Mouse (Mus musculus) adrenal gland, adult 18-20 months (tissue): ENCODE measurements around the gene Trim42. TPM values are rescaled to one million over a fixed set of nuclear protein-coding genes. Genes with fewer than 3 reads are reported as not detected.

Experiments
- DNase-seq, 2 experiments: peaks; one replicate each; pipeline ENCODE4 v3.0.0; 2021 to 2022; ENCODE audit warnings: low spot score in 2 of 2
- long read RNA-seq, 2 experiments: library from polyadenylated mRNA; stranded (forward); transcript quantifications; one replicate each; pipeline ENCODE4 v2.0.0; 2021
- total RNA-seq, 2 experiments: library from RNA; stranded (reverse); gene quantifications; 1 replicate in 1 of 2; 2 replicates in 1 of 2; pipeline ENCODE4 v1.2.3; 2021

Gene Trim42
- not detected for total RNA-seq
- long read RNA-seq, experiment 1: 0 reads
- long read RNA-seq, experiment 2: 0 reads

GRCm38 (mm10) chr9:97369591-97369990 is at the start of gene Trim42:
Gene Trim42, minus strand, starts transcription at chr9:97369958.
- DNase-seq: no peak

DNA sequence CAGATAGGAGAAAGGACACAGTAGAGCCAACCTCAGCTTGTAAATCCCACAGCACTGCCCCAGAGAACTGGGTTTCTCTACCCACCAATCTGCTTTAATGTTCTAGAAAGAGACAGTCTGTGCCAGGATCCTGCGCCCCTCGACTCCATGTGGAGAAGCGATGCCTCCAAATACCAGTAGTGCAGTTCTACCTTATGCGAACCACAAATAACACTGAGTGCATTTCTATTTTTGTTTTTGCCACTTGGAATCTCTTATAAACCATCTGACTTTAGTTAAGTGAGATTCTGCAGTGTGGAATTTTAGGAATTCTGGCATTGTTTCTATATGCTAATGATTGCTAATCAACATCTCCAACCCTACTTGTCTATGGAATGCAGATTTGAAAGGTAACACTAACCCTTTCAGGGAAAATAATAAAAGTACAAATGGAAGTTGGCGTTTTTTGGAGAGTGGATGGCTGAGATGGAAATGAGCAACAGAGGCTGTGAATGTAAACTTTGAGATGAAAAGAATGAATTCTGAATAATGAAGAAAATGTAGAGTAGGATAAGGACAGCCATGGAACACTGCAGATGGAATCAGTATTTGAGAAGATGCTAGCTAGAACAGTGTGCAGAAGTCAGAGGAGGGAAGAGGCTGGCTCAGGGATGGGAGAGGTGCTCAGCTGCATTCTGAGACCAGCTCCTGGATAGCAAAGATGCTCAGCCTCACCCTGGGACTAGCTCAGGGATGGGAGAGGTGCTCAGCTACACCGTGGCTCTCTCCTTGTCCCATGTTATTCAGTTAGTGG is 45.3 kb upstream of the Trim42 start:
- DNase-seq: no peak

- DNase-seq: no peak
Observed at GRCm38 (mm10) chr9:97408142-97408541, 38.4 kb upstream of the Trim42 start.

DNA sequence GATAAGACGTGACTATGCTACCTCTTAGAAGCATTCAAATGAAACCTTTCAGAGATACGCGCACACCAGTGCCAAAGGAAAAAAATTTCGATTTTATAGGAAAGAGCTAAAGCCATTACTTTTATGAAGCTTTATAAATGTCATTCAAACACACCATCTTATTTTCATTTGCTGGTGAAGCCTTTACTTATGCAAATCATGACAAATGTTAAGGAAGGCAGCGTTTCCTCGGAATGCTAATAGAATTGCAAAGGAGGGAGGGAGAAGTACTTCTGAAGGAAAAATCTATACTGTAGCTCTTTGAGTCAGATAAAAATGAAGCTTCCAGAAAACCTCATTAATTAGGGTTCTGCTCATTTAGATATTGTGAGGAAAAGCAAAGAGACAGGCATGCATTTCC is 13.3 kb downstream of the Trim42 start:
- DNase-seq: no peak

GRCm38 (mm10) chr9:97344767-97345297 is 24.9 kb downstream of the Trim42 start:
- no peak for DNase-seq

GRCm38 (mm10) chr9:97341772-97342171 is 28.0 kb downstream of the Trim42 start:
- no peak for DNase-seq

GRCm38 (mm10) chr9:97322846-97323245 is 46.9 kb downstream of the Trim42 start:
- no peak for DNase-seq

GRCm38 (mm10) chr9:97322120-97322519 is 47.6 kb downstream of the Trim42 start:
- no peak for DNase-seq

GRCm38 (mm10) chr9:97315421-97316055 is 54.2 kb downstream of the Trim42 start:
- DNase-seq: peak; percentile 20 to 37

DNA sequence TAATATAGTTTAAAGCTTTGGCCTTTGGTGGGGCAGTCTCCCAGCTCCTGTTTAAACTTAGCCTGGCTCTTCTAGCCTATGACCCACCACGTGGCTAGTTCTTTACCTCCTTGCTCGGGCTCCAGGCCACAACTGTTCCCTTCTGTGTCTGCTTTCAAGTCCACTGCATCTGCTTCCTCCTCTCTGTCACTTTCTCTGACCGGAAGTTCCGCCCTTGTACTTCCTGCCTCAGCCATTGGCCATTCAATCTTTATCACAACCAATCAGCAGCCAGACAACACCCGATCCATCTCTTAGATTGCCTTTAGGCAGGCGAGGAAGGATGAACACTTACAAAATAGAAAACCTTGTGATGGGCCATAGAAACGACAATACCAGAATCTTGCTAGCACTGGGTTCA is 58.1 kb downstream of the Trim42 start:
- DNase-seq: no peak

- DNase-seq: no peak
Observed at GRCm38 (mm10) chr9:97309509-97310053, 60.2 kb downstream of the Trim42 start.

DNA sequence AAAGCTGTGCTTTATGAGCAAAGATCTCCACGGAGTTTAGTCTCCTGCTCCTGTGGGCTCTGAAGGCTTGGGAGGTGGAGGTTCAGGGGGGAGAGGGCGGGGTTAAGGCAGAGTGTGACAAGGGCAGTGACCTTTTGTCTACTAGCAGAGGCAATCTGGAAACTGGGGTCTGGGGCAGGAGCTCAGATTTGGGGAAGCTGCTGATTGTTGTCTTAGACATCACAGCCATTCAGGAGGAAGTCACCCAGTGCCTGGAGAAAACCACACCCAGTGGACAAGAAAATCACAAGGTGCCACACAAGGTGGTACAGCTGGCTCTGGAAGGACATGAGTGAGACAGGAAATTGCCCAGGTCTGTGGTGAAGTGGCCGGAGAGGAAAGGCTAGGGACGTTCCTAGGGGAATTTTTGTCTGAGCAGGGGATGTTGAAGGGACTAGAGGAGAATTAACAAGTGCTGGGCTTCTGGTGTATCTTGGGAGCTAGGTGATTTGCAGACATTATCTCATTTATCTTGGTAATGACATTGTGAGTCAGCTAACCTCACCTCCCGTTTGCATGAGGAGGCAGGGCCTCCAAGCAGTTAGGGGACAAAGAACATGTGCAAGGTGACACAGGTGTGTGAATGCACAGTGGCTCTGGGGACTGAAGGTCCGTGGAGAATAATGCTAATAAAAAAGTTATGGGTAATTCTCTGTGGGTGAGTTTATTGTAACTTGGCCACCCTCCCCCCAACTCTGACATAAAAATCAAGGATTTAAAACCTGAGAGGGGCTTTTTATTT is 61.9 kb downstream of the Trim42 start:
- DNase-seq: no peak
